Mouse (Mus musculus) thymus, adult 2 months (tissue): ENCODE data around the gene Ccrl2.

Source experiments
- CTCF ChIP-seq: fragments of 200-500 bp; IDR thresholded peaks from 2 replicates; pipeline ENCODE4 v1.5.1; 2012; ENCODE audit warnings: mild to moderate bottlenecking, control low read depth, low read length, moderate library complexity, borderline replicate concordance; ENCODE audit not compliant: control insufficient read depth, poor library complexity, insufficient read depth; ENCODE audit errors: extremely low read depth
- POLR2A ChIP-seq: fragments of 200-500 bp; IDR thresholded peaks from 2 replicates; pipeline ENCODE4 v1.6.1; 2012; ENCODE audit warnings: mild to moderate bottlenecking, low read length, control low read depth, moderate library complexity; ENCODE audit not compliant: control insufficient read depth, poor library complexity, insufficient read depth; ENCODE audit errors: extremely low read depth

- no peak for TF ChIP-seq POLR2A
- no peak for TF ChIP-seq CTCF
These were observed 8.9 kb downstream of the Ccrl2 start for GRCm38 (mm10) chr9:111048452-111048851.
